Comparison of ENCODE assay signal across 23 mouse cellular contexts in genomic region chr15:72150581-72150980, GRCm38 (mm10).
A peak's percentile ranks its signal among the peaks of the same experiment; 100 is the strongest.
DNase-seq lines count a peak whose midpoint lies in the region; ATAC-seq and TF ChIP-seq lines count a peak whose summit lies in the region.
"Had no signal": no experiment of that assay in that cellular context is flagged by ENCODE, and none has a peak within 500 bp of the region (broad histone marks: within the 10 kb centered on the region; RNA-seq: fewer than 3 reads in every experiment).

No protein-coding gene starts in this region.

- ATAC-seq in erythroblast, adult 5-6 weeks (replicated peaks; ENCODE audit: low FRiP score, poor library complexity, severe bottlenecking): no peak
- ATAC-seq in intestine, postnatal 0 days: no peak
- ATAC-seq: activated CD4-positive, CD25-positive, alpha-beta regulatory T cell, adult 4 months; forebrain, embryonic 16.5 days; intestine, embryonic 16.5 days; Patski had no signal

- H3K36me3 ChIP-seq in intestine, postnatal 0 days (ENCODE audit: control insufficient read depth, insufficient read depth): no peaks in the 10 kb centered on the region
- H3K36me3 ChIP-seq: embryonic facial prominence, embryonic 12.5 days; forebrain, embryonic 12.5 days; heart, embryonic 13.5 days; hindbrain, embryonic 15.5 days had no signal

- H3K4me3 ChIP-seq in cerebellum, adult 2 months (replicated peaks; ENCODE audit: insufficient read depth, low read depth, low read length): no peak overlapping the region
- H3K4me3 ChIP-seq in intestine, postnatal 0 days (ENCODE audit: low read depth, low read length): no peak overlapping the region
- H3K4me3 ChIP-seq: embryonic facial prominence, embryonic 12.5 days; forebrain, embryonic 12.5 days; gastrocnemius, adult 2 months; heart, embryonic 13.5 days; hindbrain, embryonic 15.5 days had no signal

- peak; percentile 31 for DNase-seq in left cerebral cortex, postnatal 4 days
- no peak for DNase-seq in left cerebral cortex, postnatal 36 days (ENCODE audit: low spot score in 2 of 2)
- DNase-seq in cerebellum, adult 2 months: peak; percentile 88 to 97
- peak; percentile 77 to 87 for DNase-seq in cerebellum, postnatal 10 days
- peak; percentile 26 for DNase-seq in telencephalon, adult 2 months (ENCODE audit: low read depth, low spot score)
- no peak for DNase-seq in layer of hippocampus, adult 11-12 months (ENCODE audit: low spot score)
- DNase-seq: adrenal gland, postnatal 36 days; gastrocnemius, adult 2 months; gastrocnemius, postnatal 25 days; heart, adult 11 months; heart, postnatal 36 days; kidney, adult 8-10 months had no signal

- no peak for TF ChIP-seq POLR2A in cerebellum, adult 2 months (IDR thresholded peaks at IDR 0.05; ENCODE audit: borderline replicate concordance, insufficient read depth, low read length)

- no peak overlapping the region for H3K4me2 ChIP-seq in intestine, postnatal 0 days (replicated peaks; ENCODE audit: low read depth)
- H3K4me2 ChIP-seq: embryonic facial prominence, embryonic 12.5 days; forebrain, embryonic 12.5 days; heart, embryonic 13.5 days; hindbrain, embryonic 15.5 days had no signal

- no peak overlapping the region for H3K9ac ChIP-seq in intestine, postnatal 0 days (ENCODE audit: low read depth, low read length)
- H3K9ac ChIP-seq: embryonic facial prominence, embryonic 12.5 days; forebrain, embryonic 12.5 days; heart, embryonic 13.5 days; hindbrain, embryonic 15.5 days had no signal

- H3K4me1 ChIP-seq in cerebellum, adult 2 months (ENCODE audit: control insufficient read depth, insufficient read depth, low read length): peaks cover 7% of the 10 kb centered on the region; the same call in 1 of the 2 replicates
- H3K4me1 ChIP-seq in intestine, postnatal 0 days (replicated peaks; ENCODE audit: control insufficient read depth, insufficient read depth, low read length): no peaks in the 10 kb centered on the region
- H3K4me1 ChIP-seq: embryonic facial prominence, embryonic 12.5 days; forebrain, embryonic 12.5 days; heart, embryonic 13.5 days; hindbrain, embryonic 15.5 days had no signal

- 19% methylated on average over 6 of the region's 6 CpGs for WGBS in cerebellum, adult 2 months
- WGBS in intestine, postnatal 0 days: 95% methylated on average over 6 of the region's 6 CpGs

- intact Hi-C loops in left cerebral cortex, postnatal 4 days (cut with DNase I): no loop called here
- intact Hi-C loops in left cerebral cortex, postnatal 36 days (cut with DNase I): no loop called here

- no peak overlapping the region for H3K27ac ChIP-seq in cerebellum, adult 2 months (ENCODE audit: insufficient read depth, low read length)
- H3K27ac ChIP-seq in intestine, postnatal 0 days (ENCODE audit: low read depth, low read length): no peak overlapping the region
- H3K27ac ChIP-seq: embryonic facial prominence, embryonic 12.5 days; forebrain, embryonic 12.5 days; gastrocnemius, adult 2 months; heart, embryonic 13.5 days; hindbrain, embryonic 15.5 days had no signal

- no peak for TF ChIP-seq CTCF in cerebellum, adult 2 months (IDR thresholded peaks at IDR 0.05; ENCODE audit: borderline replicate concordance, insufficient read depth, low read depth, low read length)
- TF ChIP-seq CTCF in intestine, postnatal 0 days (IDR thresholded peaks at IDR 0.05; ENCODE audit: low read depth): no peak

- H3K9me3 ChIP-seq in intestine, postnatal 0 days (ENCODE audit: control insufficient read depth): no peaks in the 10 kb centered on the region
- H3K9me3 ChIP-seq: embryonic facial prominence, embryonic 12.5 days; forebrain, embryonic 12.5 days; heart, embryonic 13.5 days; hindbrain, embryonic 15.5 days had no signal

- H3K27me3 ChIP-seq in cerebellum, adult 2 months (ENCODE audit: control insufficient read depth, insufficient read depth, low read length): no peaks in the 10 kb centered on the region; the same call in 1 of the 2 replicates
- no peaks in the 10 kb centered on the region for H3K27me3 ChIP-seq in intestine, postnatal 0 days (replicated peaks; ENCODE audit: control insufficient read depth, insufficient read depth, low read length)
- H3K27me3 ChIP-seq: CH12.LX; embryonic facial prominence, embryonic 12.5 days; forebrain, embryonic 12.5 days; heart, embryonic 13.5 days; hindbrain, embryonic 15.5 days; Patski had no signal

Comparison
In these comparisons a context has a peak if more than half of its experiments do, and no peak if none do; other contexts are left out.
1. DNase-seq: peak in left cerebral cortex, postnatal 4 days (single experiment), cerebellum, adult 2 months (2 of 2), cerebellum, postnatal 10 days (2 of 2) and telencephalon, adult 2 months (single experiment); none in left cerebral cortex, postnatal 36 days (0 of 2) and layer of hippocampus, adult 11-12 months (single experiment).